Mouse (Mus musculus): Measurements from ENCODE around the gene L3mbtl2.

- TF ChIP-seq CTCF (IDR thresholded peaks at IDR 0.05; ENCODE audit: extremely low read depth, insufficient read depth, low read length), result no peak
- no peak for TF ChIP-seq POLR2A (IDR thresholded peaks at IDR 0.05; ENCODE audit: extremely low read depth, insufficient read depth, low read length)
Observed at GRCm38 (mm10) chr15:81666957-81667356, 3.3 kb downstream of the L3mbtl2 start.
